Mouse (Mus musculus) midbrain, embryonic 13.5 days (tissue): ENCODE data around the gene Cog2. TPM values are rescaled to one million over a fixed set of nuclear protein-coding genes. Genes with fewer than 3 reads are reported as not detected.
A peak's percentile ranks its signal among the peaks of the same experiment; 100 is the strongest.

Experiments
- ATAC-seq: fragments of 200-750 bp; cut with Nextera tagmentation; 2 replicates; pipeline ENCODE4 v1.8.0; 2017; ENCODE audit warnings: mild to moderate bottlenecking, moderate TSS enrichment, moderate library complexity
- H3K27ac ChIP-seq: fragments of 300-500 bp; sonication (generic); 2 replicates; pipeline ENCODE4 v1.5.1; 2015; ENCODE audit warnings: inconsistent platforms, mild to moderate bottlenecking, moderate library complexity
- H3K27me3 ChIP-seq: fragments of 300-500 bp; sonication (generic); 2 replicates; pipeline ENCODE4 v1.6.1; 2015; ENCODE audit warnings: mild to moderate bottlenecking, inconsistent platforms
- H3K36me3 ChIP-seq: fragments of 300-500 bp; sonication (generic); 2 replicates; pipeline ENCODE4 v1.6.1; 2015; ENCODE audit warnings: mild to moderate bottlenecking, inconsistent platforms
- H3K4me1 ChIP-seq: fragments of 300-500 bp; sonication (generic); replicated peaks from 2 replicates; pipeline ENCODE4 v1.6.1; 2015; ENCODE audit warnings: inconsistent platforms
- H3K4me2 ChIP-seq: fragments of 300-500 bp; sonication (generic); replicated peaks from 2 replicates; pipeline ENCODE4 v1.6.1; 2015; ENCODE audit warnings: moderate library complexity, mild to moderate bottlenecking, inconsistent platforms
- H3K4me3 ChIP-seq: fragments of 300-500 bp; sonication (generic); replicated peaks from 2 replicates; pipeline ENCODE4 v1.5.1; 2015; ENCODE audit warnings: mild to moderate bottlenecking, inconsistent platforms
- H3K9ac ChIP-seq: fragments of 300-500 bp; sonication (generic); replicated peaks from 2 replicates; pipeline ENCODE4 v1.6.1; 2015; ENCODE audit warnings: mild to moderate bottlenecking, inconsistent platforms
- H3K9me3 ChIP-seq: fragments of 300-500 bp; sonication (generic); 2 replicates; pipeline ENCODE4 v1.6.1; 2016; ENCODE audit warnings: mild to moderate bottlenecking, inconsistent platforms
- WGBS: fragments of 180-500 bp; shearing (Covaris S2); methylation state at CpG from one replicate; pipeline ENCODE4 v1.1.7; 2015; 5-methylcytosine and 5-hydroxymethylcytosine counted together
- polyA plus RNA-seq: library from polyadenylated mRNA; unstranded; fragments of >200 nt; fragmentation: Nextera tagmentation; extraction: Ambion mirVana; gene quantifications from 2 replicates; pipeline ENCODE4 v1.2.1, GENCODE M21; 2015

The Cog2 gene
- polyA plus RNA-seq, result 38.2 and 40.6 TPM in 2 replicates

GRCm38 (mm10) chr8:124520249-124521080 is at the start of gene Cog2:
Gene Cog2 (plus strand): TSS chr8:124520767.
- Histone ChIP-seq H3K4me1 (peaks cover 25% of the 10 kb centered on the region), H3K9me3 (no peaks in the 10 kb centered on the region), H3K9ac (peak within 1 kb of the TSS; percentile 78), H3K27me3 (peaks cover 4% of the 10 kb centered on the region; the same call in 1 of the 2 replicates), H3K27ac (0 out of 2 replicates have a peak within 1 kb of the TSS, but pooled peaks have one; percentile 35), H3K36me3 (peaks cover 1% of the 10 kb centered on the region), H3K4me2 (peak within 1 kb of the TSS; percentile 91), H3K4me3 (peak within 1 kb of the TSS; percentile 77)
- WGBS, result 10% methylated on average over 50 of the region's 50 CpGs
- peak; percentile 100 for ATAC-seq

GRCm38 (mm10) chr8:124475690-124476089 is 44.9 kb upstream of the Cog2 start:
- H3K4me1 ChIP-seq, result 0 out of 2 replicates have a peak, but pooled peaks cover 7% of the 10 kb centered on the region
- WGBS, result 84% methylated on average over 5 of the region's 5 CpGs
- H3K4me2 ChIP-seq, result no peak overlapping the region
- ATAC-seq, result no peak
- H3K9ac ChIP-seq, result no peak overlapping the region
- H3K27me3 ChIP-seq, result no peaks in the 10 kb centered on the region
- H3K27ac ChIP-seq, result no peak overlapping the region
- H3K9me3 ChIP-seq, result no peaks in the 10 kb centered on the region
- no peaks in the 10 kb centered on the region for H3K36me3 ChIP-seq
- no peak overlapping the region for H3K4me3 ChIP-seq

- H3K36me3 ChIP-seq, result no peaks in the 10 kb centered on the region
- H3K9ac ChIP-seq, result no peak overlapping the region
- 0 out of 2 replicates have a peak, but pooled peaks have one; percentile 55 for ATAC-seq
These were observed 43.9 kb upstream of the Cog2 start for GRCm38 (mm10) chr8:124476701-124477100.

GRCm38 (mm10) chr8:124479251-124479650 is 41.3 kb upstream of the Cog2 start:
- Histone ChIP-seq H3K9me3 (0 out of 2 replicates have a peak, but pooled peaks cover 3% of the 10 kb centered on the region), H3K4me2 (no peak overlapping the region), H3K27ac (no peak overlapping the region), H3K4me3 (no peak overlapping the region), H3K9ac (no peak overlapping the region), H3K27me3 (no peaks in the 10 kb centered on the region), H3K36me3 (no peaks in the 10 kb centered on the region), H3K4me1 (0 out of 2 replicates have a peak, but pooled peaks cover 7% of the 10 kb centered on the region)
- 77% methylated on average over 3 of the region's 3 CpGs for WGBS
- ATAC-seq, result no peak

More at GRCm38 (mm10) chr8:124476701-124477100, 43.9 kb upstream of the Cog2 start:
- Histone ChIP-seq H3K4me2 (no peak overlapping the region), H3K4me3 (no peak overlapping the region), H3K27me3 (no peaks in the 10 kb centered on the region), H3K4me1 (0 out of 2 replicates have a peak, but pooled peaks cover 7% of the 10 kb centered on the region), H3K27ac (no peak overlapping the region), H3K9me3 (no peaks in the 10 kb centered on the region)
- WGBS, result 46% methylated on average over 9 of the region's 9 CpGs

- 88% methylated on average over 8 of the region's 8 CpGs for WGBS
- H3K4me3 ChIP-seq, result no peak overlapping the region
- no peaks in the 10 kb centered on the region for H3K36me3 ChIP-seq
- H3K9me3 ChIP-seq, result 0 out of 2 replicates have a peak, but pooled peaks cover 3% of the 10 kb centered on the region
- no peak overlapping the region for H3K27ac ChIP-seq
- no peak overlapping the region for H3K9ac ChIP-seq
- H3K4me2 ChIP-seq, result no peak overlapping the region
- H3K27me3 ChIP-seq, result no peaks in the 10 kb centered on the region
- H3K4me1 ChIP-seq, result 0 out of 2 replicates have a peak, but pooled peaks cover 7% of the 10 kb centered on the region
- ATAC-seq, result no peak
These were observed 40.2 kb upstream of the Cog2 start for GRCm38 (mm10) chr8:124480321-124480720.

DNA sequence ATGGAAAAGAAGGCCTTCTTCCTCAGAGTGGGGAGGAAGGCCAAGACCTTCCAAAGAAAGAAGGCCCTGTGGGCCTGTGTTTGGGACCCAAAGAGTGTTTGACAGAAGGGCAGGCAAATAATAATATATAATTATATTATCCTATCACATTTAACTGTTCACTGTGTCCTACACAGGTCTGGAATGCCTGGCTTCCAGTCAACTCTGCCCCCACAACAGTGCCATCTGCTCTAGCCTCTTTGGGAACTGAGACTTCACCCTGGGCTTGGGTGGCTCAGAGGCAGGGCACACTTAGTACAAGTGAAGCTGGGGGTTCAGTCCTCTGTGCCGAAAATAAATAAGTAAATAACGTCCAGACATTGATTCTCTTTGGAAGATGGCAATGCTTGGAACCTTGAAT is 37.8 kb upstream of the Cog2 start:
- H3K9ac ChIP-seq, result no peak overlapping the region
- no peaks in the 10 kb centered on the region for H3K4me1 ChIP-seq
- no peak overlapping the region for H3K27ac ChIP-seq
- no peak overlapping the region for H3K4me2 ChIP-seq
- H3K27me3 ChIP-seq, result no peaks in the 10 kb centered on the region
- no peaks in the 10 kb centered on the region for H3K36me3 ChIP-seq
- 0 out of 2 replicates have a peak, but pooled peaks cover 3% of the 10 kb centered on the region for H3K9me3 ChIP-seq
- H3K4me3 ChIP-seq, result no peak overlapping the region
- WGBS, result 86% methylated on average over 2 of the region's 2 CpGs
- ATAC-seq, result no peak

DNA sequence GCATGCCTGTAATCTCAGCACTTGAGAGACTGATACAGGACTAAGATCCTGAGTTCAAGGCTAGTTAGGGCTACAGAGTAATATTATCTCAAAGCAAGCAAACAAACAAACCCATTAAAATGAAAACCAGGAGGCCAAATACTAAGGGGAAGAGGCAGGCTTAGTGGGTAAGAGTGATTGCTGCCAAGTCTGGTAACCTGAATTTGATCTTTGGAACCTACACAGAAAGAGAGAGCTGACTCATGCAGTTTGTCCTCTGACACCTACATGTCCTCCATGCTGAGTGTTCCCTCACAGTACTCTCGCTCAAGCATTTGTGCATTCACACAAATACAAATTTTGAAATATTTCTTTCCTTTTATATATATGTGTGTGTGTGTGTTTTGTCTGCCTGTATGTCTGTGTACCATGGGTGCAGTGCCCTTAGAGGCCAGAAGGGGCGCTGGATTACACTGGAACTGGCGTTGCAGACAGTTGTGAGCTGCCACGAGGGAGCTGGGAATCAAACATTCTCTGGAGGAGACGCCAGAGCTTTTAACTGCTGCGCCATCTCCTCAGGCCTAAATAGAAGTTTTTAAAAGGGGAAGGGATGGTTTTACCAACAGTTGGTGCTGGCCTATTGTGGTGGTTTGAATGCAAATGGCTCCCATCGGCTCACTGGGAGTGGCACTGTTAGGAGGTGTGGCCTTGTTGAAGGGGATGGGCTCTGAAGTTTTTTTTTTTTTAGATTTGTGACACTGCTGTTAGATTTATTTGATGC is 37.0 kb upstream of the Cog2 start:
- Histone ChIP-seq H3K36me3 (no peaks in the 10 kb centered on the region), H3K9me3 (0 out of 2 replicates have a peak, but pooled peaks cover 3% of the 10 kb centered on the region), H3K9ac (no peak overlapping the region), H3K27me3 (no peaks in the 10 kb centered on the region), H3K4me1 (no peaks in the 10 kb centered on the region), H3K4me2 (no peak overlapping the region), H3K27ac (no peak overlapping the region), H3K4me3 (no peak overlapping the region)
- 69% methylated on average over 7 of the region's 7 CpGs for WGBS
- ATAC-seq, result no peak

DNA sequence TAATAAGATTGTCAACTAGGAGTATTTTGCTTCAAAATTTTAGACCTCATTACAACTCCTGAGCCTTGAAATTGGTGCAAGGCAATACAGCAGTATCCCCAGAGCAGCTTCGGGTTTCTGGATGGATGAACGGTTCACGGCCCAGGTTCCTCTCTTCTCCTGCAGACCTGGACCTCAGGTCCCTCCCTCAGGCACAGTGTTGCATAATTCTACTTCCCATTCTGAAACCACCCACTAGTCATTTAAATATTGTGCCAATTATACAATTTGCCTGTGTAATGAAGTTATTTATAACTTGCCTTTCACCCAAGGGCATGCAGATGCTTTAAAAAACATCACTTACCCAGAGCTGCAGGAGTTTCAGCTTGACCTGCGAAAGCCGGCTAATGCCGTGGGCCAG is 31.3 kb upstream of the Cog2 start:
- H3K9ac ChIP-seq, result no peak overlapping the region
- no peak overlapping the region for H3K4me3 ChIP-seq
- H3K4me1 ChIP-seq, result no peaks in the 10 kb centered on the region
- H3K27ac ChIP-seq, result no peak overlapping the region
- no peak for ATAC-seq
- H3K27me3 ChIP-seq, result no peaks in the 10 kb centered on the region
- WGBS, result 94% methylated on average over 6 of the region's 6 CpGs
- H3K4me2 ChIP-seq, result no peak overlapping the region
- no peaks in the 10 kb centered on the region for H3K36me3 ChIP-seq
- no peaks in the 10 kb centered on the region for H3K9me3 ChIP-seq

DNA sequence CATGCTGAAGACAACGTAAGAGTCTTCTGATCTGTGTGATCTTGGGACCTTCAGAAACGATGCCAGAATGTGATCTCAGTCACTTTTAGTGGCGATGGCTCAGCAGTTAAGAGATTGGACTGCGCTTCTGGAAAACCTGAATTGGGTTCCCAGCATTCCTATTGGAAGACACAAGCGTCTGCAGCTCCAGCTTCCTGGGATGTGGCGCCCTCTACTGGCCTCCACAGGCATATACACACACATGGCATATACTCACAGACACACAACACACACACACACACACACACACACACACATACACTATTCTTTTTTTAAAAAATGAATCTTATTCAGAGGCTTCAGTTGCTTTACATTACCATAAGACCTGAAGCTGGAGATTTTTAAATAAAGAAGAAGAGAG is 30.8 kb upstream of the Cog2 start:
- Histone ChIP-seq H3K4me3 (no peak overlapping the region), H3K4me1 (no peaks in the 10 kb centered on the region), H3K27me3 (no peaks in the 10 kb centered on the region), H3K36me3 (no peaks in the 10 kb centered on the region), H3K9me3 (no peaks in the 10 kb centered on the region), H3K9ac (no peak overlapping the region), H3K4me2 (no peak overlapping the region), H3K27ac (no peak overlapping the region)
- 89% methylated on average over 6 of the region's 6 CpGs for WGBS
- no peak for ATAC-seq

- no peak for ATAC-seq
- Histone ChIP-seq H3K27me3 (no peaks in the 10 kb centered on the region), H3K4me2 (no peak overlapping the region), H3K4me3 (no peak overlapping the region), H3K9ac (no peak overlapping the region), H3K9me3 (no peaks in the 10 kb centered on the region), H3K36me3 (no peaks in the 10 kb centered on the region), H3K4me1 (no peaks in the 10 kb centered on the region), H3K27ac (no peak overlapping the region)
- WGBS, result 84% methylated on average over 3 of the region's 3 CpGs
These were observed 26.2 kb upstream of the Cog2 start for GRCm38 (mm10) chr8:124494397-124494796.

GRCm38 (mm10) chr8:124494955-124495354 is 25.6 kb upstream of the Cog2 start:
- no peak overlapping the region for H3K4me2 ChIP-seq
- ATAC-seq, result no peak
- 92% methylated on average over 15 of the region's 15 CpGs for WGBS
- H3K9me3 ChIP-seq, result no peaks in the 10 kb centered on the region
- H3K36me3 ChIP-seq, result no peaks in the 10 kb centered on the region
- no peak overlapping the region for H3K27ac ChIP-seq
- H3K4me3 ChIP-seq, result no peak overlapping the region
- H3K9ac ChIP-seq, result no peak overlapping the region
- H3K27me3 ChIP-seq, result no peaks in the 10 kb centered on the region
- H3K4me1 ChIP-seq, result no peaks in the 10 kb centered on the region

GRCm38 (mm10) chr8:124495676-124496075 is 24.9 kb upstream of the Cog2 start:
- no peak overlapping the region for H3K9ac ChIP-seq
- no peaks in the 10 kb centered on the region for H3K36me3 ChIP-seq
- H3K27ac ChIP-seq, result no peak overlapping the region
- no peak for ATAC-seq
- no peaks in the 10 kb centered on the region for H3K27me3 ChIP-seq
- WGBS, result 80% methylated on average over 11 of the region's 11 CpGs
- no peak overlapping the region for H3K4me3 ChIP-seq
- no peaks in the 10 kb centered on the region for H3K9me3 ChIP-seq
- H3K4me2 ChIP-seq, result no peak overlapping the region
- no peaks in the 10 kb centered on the region for H3K4me1 ChIP-seq
